27 mouse cellular contexts compared by ENCODE assay signal in genomic region chr9:7575526-7575925, GRCm38 (mm10). TPM values are rescaled to one million over a fixed set of nuclear protein-coding genes. Genes with fewer than 3 reads are reported as not detected.
DNase-seq lines count a peak whose midpoint lies in the region; ATAC-seq and TF ChIP-seq lines count a peak whose summit lies in the region.
"Had no signal": no experiment of that assay in that cellular context is flagged by ENCODE, and none has a peak within 500 bp of the region (broad histone marks: within the 10 kb centered on the region; RNA-seq: fewer than 3 reads in every experiment).

No protein-coding gene starts in this region.

- ATAC-seq in lung, postnatal 0 days = peak; percentile 9; the same call in 1 of the 2 replicates
- ATAC-seq: forebrain, embryonic 14.5 days; hindbrain, embryonic 16.5 days; inflammation-experienced regulatory T-cells, adult 6 months; intestine, postnatal 0 days had no signal

- no peaks in the 10 kb centered on the region for H3K36me3 ChIP-seq in lung, postnatal 0 days (ENCODE audit: insufficient read depth, low read length)
- H3K36me3 ChIP-seq: embryonic facial prominence, embryonic 15.5 days; forebrain, embryonic 10.5 days; hindbrain, embryonic 12.5 days had no signal

- no peak for TF ChIP-seq CTCF in lung, postnatal 0 days (IDR thresholded peaks at IDR 0.05)

- H3K27ac ChIP-seq in lung, postnatal 0 days (ENCODE audit: low read length) = no peak overlapping the region
- H3K27ac ChIP-seq: embryonic facial prominence, embryonic 15.5 days; forebrain, embryonic 10.5 days; hindbrain, embryonic 12.5 days had no signal

- no peak for TF ChIP-seq EP300 in lung, postnatal 0 days (IDR thresholded peaks at IDR 0.05)

- no peak overlapping the region for H3K9ac ChIP-seq in lung, postnatal 0 days (replicated peaks; ENCODE audit: low read depth)
- H3K9ac ChIP-seq: embryonic facial prominence, embryonic 15.5 days; hindbrain, embryonic 12.5 days had no signal

- H3K4me2 ChIP-seq in lung, postnatal 0 days (replicated peaks; ENCODE audit: low read depth, low read length) = no peak overlapping the region
- H3K4me2 ChIP-seq: embryonic facial prominence, embryonic 15.5 days; hindbrain, embryonic 12.5 days had no signal

- no peaks in the 10 kb centered on the region for H3K9me3 ChIP-seq in lung, postnatal 0 days (ENCODE audit: low read length)
- H3K9me3 ChIP-seq: embryonic facial prominence, embryonic 15.5 days; forebrain, embryonic 10.5 days; hindbrain, embryonic 12.5 days had no signal

- WGBS in lung, postnatal 0 days = 67% methylated on average over 3 of the region's 3 CpGs

- no peaks in the 10 kb centered on the region for H3K27me3 ChIP-seq in lung, postnatal 0 days (replicated peaks; ENCODE audit: insufficient read depth, low read length)
- H3K27me3 ChIP-seq: embryonic facial prominence, embryonic 15.5 days; hindbrain, embryonic 12.5 days had no signal

- DNase-seq in heart, adult 18-20 months = peak; percentile 42 to 57
- no peak for DNase-seq in heart, postnatal 10 days
- DNase-seq in lung, postnatal 0 days (ENCODE audit: low spot score) = no peak
- DNase-seq in lung, postnatal 4 days = no peak
- DNase-seq in gastrocnemius, postnatal 14 days = peak; percentile 11
- DNase-seq in skeletal muscle tissue, adult 2 months (ENCODE audit: low read depth, low spot score) = peak; percentile 71
- no peak for DNase-seq in cerebellum, adult 11-12 months
- DNase-seq: adrenal gland, adult 2 months; adrenal gland, postnatal 25 days; cerebellum, adult 8-10 months; cerebellum, postnatal 14 days; embryo, embryonic 11 days; kidney, adult 8-10 months had no signal

- no peak overlapping the region for H3K4me3 ChIP-seq in lung, postnatal 0 days (ENCODE audit: low read depth, low read length)
- H3K4me3 ChIP-seq: embryonic facial prominence, embryonic 15.5 days; erythroblast, embryonic 14.5 days; forebrain, embryonic 10.5 days; hindbrain, embryonic 12.5 days had no signal

- H3K4me1 ChIP-seq in lung, postnatal 0 days (ENCODE audit: insufficient read depth, low read depth, low read length) = peaks cover 11% of the 10 kb centered on the region; the same call in 1 of the 2 replicates
- H3K4me1 ChIP-seq: embryonic facial prominence, embryonic 15.5 days; forebrain, embryonic 10.5 days; hindbrain, embryonic 12.5 days had no signal

- intact Hi-C loops in heart, postnatal 10 days (cut with DNase I) = no loop called here
- intact Hi-C loops in gastrocnemius, postnatal 14 days (cut with DNase I; ENCODE audit: low total_unique reads) = no loop called here

RNA-seq across cellular contexts. Expression of gene Mmp27, which starts 4.3 kb away (rescaled TPM):
- under 1 TPM in 1 of 2 experiments, not detected in 1; 0.15 TPM for total RNA-seq in heart, adult 18-20 months (2021)
- total RNA-seq in heart, postnatal 10 days (2021) = not detected
- polyA plus RNA-seq in lung, postnatal 0 days (2015; fragmentation: Nextera tagmentation; extraction: Ambion mirVana) = 0.10 and 0.14 TPM in 2 replicates
- total RNA-seq in gastrocnemius, postnatal 14 days (2021) = under 1 TPM; 0.18 to 0.23 TPM
- total RNA-seq: ES-E14; granulocyte monocyte progenitor cell, adult 5-6 weeks had no signal
- polyA plus RNA-seq: embryonic facial prominence, embryonic 11.5 days; embryonic facial prominence, embryonic 15.5 days; erythroblast, embryonic 14.5 days; forebrain, embryonic 10.5 days; forebrain, embryonic 14.5 days; heart, embryonic 14.5 days; hindbrain, embryonic 12.5 days; hindbrain, embryonic 16.5 days; inflammation-experienced regulatory T-cells, adult 6 months had no signal

RNA-seq across cellular contexts. Expression of gene Mmp8, which starts 17.3 kb away (rescaled TPM):
- total RNA-seq in heart, adult 18-20 months (2021) = not detected
- total RNA-seq in heart, postnatal 10 days (2021) = under 1 TPM in 1 of 2 experiments, not detected in 1; 0.10 TPM
- 5.3 TPM in 2 replicates for polyA plus RNA-seq in lung, postnatal 0 days (2015; fragmentation: Nextera tagmentation; extraction: Ambion mirVana)
- total RNA-seq in gastrocnemius, postnatal 14 days (2021) = not detected
- total RNA-seq: ES-E14 had no signal
- polyA plus RNA-seq: adrenal gland, adult 2 months; erythroblast, embryonic 14.5 days; forebrain, embryonic 14.5 days; hindbrain, embryonic 12.5 days; inflammation-experienced regulatory T-cells, adult 6 months had no signal

RNA-seq across cellular contexts. Expression of gene Mmp20, which starts 52.5 kb away (rescaled TPM):
- total RNA-seq in heart, adult 18-20 months (2021) = not detected
- not detected for total RNA-seq in heart, postnatal 10 days (2021)
- not detected in 2 replicates for polyA plus RNA-seq in lung, postnatal 0 days (2015; fragmentation: Nextera tagmentation; extraction: Ambion mirVana)
- not detected for total RNA-seq in gastrocnemius, postnatal 14 days (2021)
- total RNA-seq: adrenal gland, adult 2 months; adrenal gland, postnatal 25 days; common myeloid progenitor, adult 5-6 weeks; granulocyte monocyte progenitor cell, adult 5-6 weeks; heart, postnatal 14 days had no signal
- polyA plus RNA-seq: adrenal gland, adult 2 months; embryonic facial prominence, embryonic 11.5 days; embryonic facial prominence, embryonic 15.5 days; erythroblast, embryonic 14.5 days; forebrain, embryonic 10.5 days; forebrain, embryonic 14.5 days; heart, embryonic 14.5 days; hindbrain, embryonic 12.5 days; hindbrain, embryonic 16.5 days; inflammation-experienced regulatory T-cells, adult 6 months had no signal

Comparison
In these comparisons a context has a peak if more than half of its experiments do, and no peak if none do; other contexts are left out.
1. DNase-seq: peak in heart, adult 18-20 months (2 of 2), gastrocnemius, postnatal 14 days (single experiment) and skeletal muscle tissue, adult 2 months (single experiment); none in heart, postnatal 10 days (0 of 2), lung, postnatal 0 days (single experiment), lung, postnatal 4 days (0 of 2) and cerebellum, adult 11-12 months (single experiment).